8 mouse cellular contexts compared by ENCODE assay signal in the genomic region with DNA sequence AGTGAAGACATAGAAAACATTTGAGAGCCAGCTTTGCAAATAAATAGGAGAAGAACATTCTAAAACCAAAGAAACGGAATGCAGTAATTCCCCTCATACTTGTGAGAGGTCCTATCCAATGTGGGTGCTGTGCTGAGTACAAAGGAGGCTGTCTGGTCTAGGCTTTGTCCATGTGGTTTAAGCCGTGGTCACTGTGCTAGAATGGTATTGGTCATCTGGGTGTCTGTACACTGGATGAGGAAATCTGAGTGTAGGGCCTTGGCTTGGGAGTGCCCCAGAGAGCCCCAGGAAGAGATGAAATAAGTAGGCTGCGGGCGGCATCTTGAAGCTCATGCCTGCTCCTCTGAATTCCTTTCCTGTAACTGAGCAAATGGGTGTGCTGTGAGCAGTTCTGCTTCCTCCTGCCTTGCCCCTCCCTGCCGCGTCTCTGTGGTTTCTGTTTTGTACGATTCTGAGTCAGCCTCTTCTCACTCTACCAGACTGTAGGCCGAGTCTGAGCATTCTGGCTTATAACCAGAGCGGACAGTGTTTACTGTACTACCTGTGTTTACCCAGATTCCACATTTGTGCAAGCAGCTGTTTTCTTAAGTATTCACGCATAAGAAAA.
DNase-seq lines count a peak whose midpoint lies in the region; ATAC-seq and TF ChIP-seq lines count a peak whose summit lies in the region.

No protein-coding gene starts in this region.

- DNase-seq in layer of hippocampus, adult 9-11 months, result peak; percentile 53
- no peak for DNase-seq in layer of hippocampus, adult 8-10 months (ENCODE audit: low spot score in 2 of 2)
- DNase-seq in R1 (ENCODE audit: low read depth, low spot score), result peak; percentile 59
- DNase-seq in gastrocnemius, postnatal 14 days, result peak; percentile 54
- peak; percentile 59 for DNase-seq in kidney, adult 2 months
- peak; percentile 87 for DNase-seq in lung, postnatal 25 days (ENCODE audit: low spot score)

- peak; percentile 68 for ATAC-seq in stomach, embryonic 15.5 days (ENCODE audit: insufficient read depth, low FRiP score, low read depth)
- ATAC-seq in forebrain, embryonic 13.5 days, result no peak

- no peak overlapping the region; the same call in 1 of the 2 replicates for H3K4me2 ChIP-seq in stomach, embryonic 15.5 days
- no peak overlapping the region for H3K4me2 ChIP-seq in forebrain, embryonic 13.5 days

- H3K27ac ChIP-seq in kidney, adult 2 months (ENCODE audit: insufficient read depth, low read depth, low read length), result peak overlapping the region; percentile 64
- peak overlapping the region; percentile 73 for H3K27ac ChIP-seq in stomach, embryonic 15.5 days
- H3K27ac ChIP-seq in forebrain, embryonic 13.5 days, result no peak overlapping the region

- no peak overlapping the region for H3K9ac ChIP-seq in stomach, embryonic 15.5 days
- H3K9ac ChIP-seq in forebrain, embryonic 13.5 days, result no peak overlapping the region

- intact Hi-C loops in gastrocnemius, postnatal 14 days (cut with DNase I; ENCODE audit: low total_unique reads), result no loop called here

- H3K4me1 ChIP-seq in kidney, adult 2 months (ENCODE audit: control insufficient read depth, insufficient read depth, low read length), result peaks cover 5% of the 10 kb centered on the region
- peaks cover 6% of the 10 kb centered on the region; the same call in 1 of the 2 replicates for H3K4me1 ChIP-seq in stomach, embryonic 15.5 days
- H3K4me1 ChIP-seq in forebrain, embryonic 13.5 days, result peaks cover 14% of the 10 kb centered on the region

- H3K9me3 ChIP-seq in stomach, embryonic 15.5 days, result no peaks in the 10 kb centered on the region
- no peaks in the 10 kb centered on the region for H3K9me3 ChIP-seq in forebrain, embryonic 13.5 days (replicated peaks)

- H3K36me3 ChIP-seq in kidney, adult 2 months (ENCODE audit: control insufficient read depth, insufficient read depth, low read length), result no peaks in the 10 kb centered on the region
- H3K36me3 ChIP-seq in stomach, embryonic 15.5 days, result 0 out of 2 replicates have a peak, but pooled peaks cover 6% of the 10 kb centered on the region
- peaks cover 11% of the 10 kb centered on the region for H3K36me3 ChIP-seq in forebrain, embryonic 13.5 days (ENCODE audit: poor library complexity, severe bottlenecking)

- no peak for TF ChIP-seq CTCF in kidney, adult 2 months (conservative IDR thresholded peaks at IDR 0.05; ENCODE audit: insufficient read depth, insufficient read length, low read depth, low read length)

- H3K27me3 ChIP-seq in kidney, adult 2 months (replicated peaks; ENCODE audit: control insufficient read depth, insufficient read depth, low read length), result no peaks in the 10 kb centered on the region
- no peaks in the 10 kb centered on the region for H3K27me3 ChIP-seq in stomach, embryonic 15.5 days (replicated peaks)
- H3K27me3 ChIP-seq in forebrain, embryonic 13.5 days, result no peaks in the 10 kb centered on the region

- H3K4me3 ChIP-seq in kidney, adult 2 months (ENCODE audit: insufficient read depth, low read depth, low read length), result no peak overlapping the region
- H3K4me3 ChIP-seq in stomach, embryonic 15.5 days (replicated peaks), result no peak overlapping the region
- H3K4me3 ChIP-seq in forebrain, embryonic 13.5 days, result no peak overlapping the region

- no peak for TF ChIP-seq POLR2A in kidney, adult 2 months (IDR thresholded peaks at IDR 0.05; ENCODE audit: low read depth, low read length)

- 42% methylated on average over 10 of the region's 10 CpGs for WGBS in kidney, adult 2 months
- 53% methylated on average over 10 of the region's 10 CpGs for WGBS in stomach, embryonic 15.5 days
- whole genome bisulfite sequencing in forebrain, embryonic 13.5 days, result 87% methylated on average over 10 of the region's 10 CpGs

Comparison
In these comparisons a context has a peak if more than half of its experiments do, and no peak if none do; other contexts are left out.
1. DNase-seq: peak in layer of hippocampus, adult 9-11 months (single experiment), R1 (single experiment), gastrocnemius, postnatal 14 days (single experiment), kidney, adult 2 months (single experiment) and lung, postnatal 25 days (single experiment); none in layer of hippocampus, adult 8-10 months (0 of 2).